Mouse (Mus musculus) heart, postnatal 0 days (tissue): ENCODE results near the gene Tcf3.

Source experiments
- CTCF ChIP-seq: IDR thresholded peaks from 2 replicates; pipeline ENCODE4 v1.5.1; 2016; ENCODE audit warnings: antibody characterized with exemption, control low read depth, low read depth
- EP300 ChIP-seq: IDR thresholded peaks from 2 replicates; pipeline ENCODE4 v1.6.1; 2016; ENCODE audit warnings: antibody characterized with exemption, low read depth

GRCm38 (mm10) chr10:80432387-80432785 is 1.1 kb downstream of the Tcf3 start:
- no peak for TF ChIP-seq CTCF
- TF ChIP-seq EP300 = no peak
